Mouse (Mus musculus) testis, adult 2 months (tissue): ENCODE measurements at regions not wholly inside any gene's neighbourhood (a gene's known extent, or its start where the extent isn't known, plus 50 kb on each side); places are given as distances from the start of the nearest gene placed in this dataset.

ENCODE experiments used
- H3K27ac ChIP-seq: fragments of 200-500 bp; 2 replicates; pipeline ENCODE4 v1.5.1; 2012; ENCODE audit warnings: low read depth, low read length; ENCODE audit not compliant: control insufficient read depth, insufficient read depth
- H3K27me3 ChIP-seq: fragments of 200-500 bp; 2 replicates; pipeline ENCODE4 v1.6.1; 2012; ENCODE audit warnings: mild to moderate bottlenecking, low read length, moderate library complexity; ENCODE audit not compliant: control insufficient read depth, insufficient read depth
- H3K36me3 ChIP-seq: fragments of 200-500 bp; 2 replicates; pipeline ENCODE4 v1.6.1; 2012; ENCODE audit warnings: mild to moderate bottlenecking, low read length; ENCODE audit not compliant: control insufficient read depth, insufficient read depth
- H3K4me1 ChIP-seq: fragments of 200-500 bp; 2 replicates; pipeline ENCODE4 v1.6.1; 2012; ENCODE audit warnings: low read length; ENCODE audit not compliant: control insufficient read depth, insufficient read depth
- H3K4me3 ChIP-seq: fragments of 200-500 bp; 2 replicates; pipeline ENCODE4 v1.5.1; 2012; ENCODE audit warnings: low read depth, mild to moderate bottlenecking, low read length, moderate library complexity, mixed read lengths; ENCODE audit not compliant: control insufficient read depth
- CTCF ChIP-seq: fragments of 200-500 bp; IDR thresholded peaks from 2 replicates; pipeline ENCODE4 v1.5.1; 2012; ENCODE audit warnings: low read depth, mild to moderate bottlenecking, inconsistent platforms, low read length, moderate library complexity; ENCODE audit not compliant: control insufficient read depth, insufficient read depth, insufficient replicate concordance
- POLR2A ChIP-seq: fragments of 200-500 bp; IDR thresholded peaks from 2 replicates; pipeline ENCODE4 v1.6.1; 2012; ENCODE audit warnings: low read depth, mild to moderate bottlenecking, inconsistent platforms, low read length, moderate library complexity; ENCODE audit not compliant: control insufficient read depth

GRCm38 (mm10) chr5:28526435-28526834 is 59.4 kb upstream of the Shh start:
- Histone ChIP-seq H3K27ac (no peak overlapping the region), H3K4me3 (no peak overlapping the region), H3K4me1 (no peaks in the 10 kb centered on the region), H3K36me3 (no peaks in the 10 kb centered on the region), H3K27me3 (no peaks in the 10 kb centered on the region)
- TF ChIP-seq CTCF (no peak), POLR2A (no peak)

- H3K36me3 ChIP-seq, result no peaks in the 10 kb centered on the region
- no peak overlapping the region for H3K4me3 ChIP-seq
- H3K4me1 ChIP-seq, result no peaks in the 10 kb centered on the region
- H3K27ac ChIP-seq, result no peak overlapping the region
- no peaks in the 10 kb centered on the region for H3K27me3 ChIP-seq
- TF ChIP-seq POLR2A (no peak), CTCF (no peak)
These were observed 54.0 kb upstream of the Shh start for GRCm38 (mm10) chr5:28520800-28521707.

- no peak for TF ChIP-seq CTCF
- TF ChIP-seq POLR2A, result no peak
- no peaks in the 10 kb centered on the region for H3K36me3 ChIP-seq
- no peak overlapping the region for H3K4me3 ChIP-seq
- no peaks in the 10 kb centered on the region for H3K4me1 ChIP-seq
- H3K27ac ChIP-seq, result no peak overlapping the region
- no peaks in the 10 kb centered on the region for H3K27me3 ChIP-seq
These were observed 52.0 kb upstream of the Shh start for GRCm38 (mm10) chr5:28519059-28519543.
